Mouse (Mus musculus) forebrain, postnatal 0 days (tissue): Measurements from ENCODE around the gene Dand5. TPM values are rescaled to one million over a fixed set of nuclear protein-coding genes. Genes with fewer than 3 reads are reported as not detected.

ENCODE experiments used
- ATAC-seq: fragments of 200-750 bp; cut with Nextera tagmentation; 2 replicates; pipeline ENCODE4 v1.8.0; 2017; ENCODE audit warnings: mild to moderate bottlenecking, moderate library complexity
- DNase-seq: peaks from one replicate; pipeline ENCODE4 v3.0.0-alpha.2; 2015
- H3K27ac ChIP-seq: fragments of 300-500 bp; sonication (generic); 2 replicates; pipeline ENCODE4 v1.5.1; 2014; ENCODE audit warnings: low read depth, mild to moderate bottlenecking, antibody characterized with exemption, low read length, moderate library complexity, mixed read lengths
- H3K27me3 ChIP-seq: fragments of 300-500 bp; sonication (generic); 2 replicates; pipeline ENCODE4 v1.6.1; 2014; ENCODE audit warnings: mild to moderate bottlenecking, low read length, mixed read lengths; ENCODE audit not compliant: insufficient read depth
- H3K36me3 ChIP-seq: fragments of 300-500 bp; sonication (generic); 2 replicates; pipeline ENCODE4 v1.6.1; 2014; ENCODE audit warnings: mild to moderate bottlenecking, moderate library complexity; ENCODE audit not compliant: insufficient read depth
- H3K4me1 ChIP-seq: fragments of 300-500 bp; sonication (generic); 2 replicates; pipeline ENCODE4 v1.6.1; 2014; ENCODE audit warnings: antibody characterized with exemption; ENCODE audit not compliant: insufficient read depth
- H3K4me2 ChIP-seq: fragments of 300-500 bp; sonication (generic); 2 replicates; pipeline ENCODE4 v1.6.1; 2014; ENCODE audit warnings: low read depth, mild to moderate bottlenecking, moderate library complexity
- H3K4me3 ChIP-seq: fragments of 300-500 bp; sonication (generic); 2 replicates; pipeline ENCODE4 v1.5.1; 2014; ENCODE audit warnings: low read depth, low read length, mixed read lengths
- H3K9ac ChIP-seq: fragments of 300-500 bp; sonication (generic); 2 replicates; pipeline ENCODE4 v1.6.1; 2014; ENCODE audit warnings: mild to moderate bottlenecking
- H3K9me3 ChIP-seq: fragments of 300-500 bp; sonication (generic); 2 replicates; pipeline ENCODE4 v1.6.1; 2016; ENCODE audit warnings: low read length
- CTCF ChIP-seq: sonication (generic); IDR thresholded peaks from 2 replicates; pipeline ENCODE4 v1.5.1; 2016; ENCODE audit warnings: antibody characterized with exemption, control low read depth, low read depth
- WGBS: fragments of 180-500 bp; shearing (Covaris S2); extraction: QIAGEN DNeasy Blood & Tissue Kit; methylation state at CpG from one replicate; pipeline ENCODE4 v1.1.7; 2014; 5-methylcytosine and 5-hydroxymethylcytosine counted together
- polyA plus RNA-seq: library from polyadenylated mRNA; unstranded; fragments of >200 nt; fragmentation: Nextera tagmentation; extraction: Ambion mirVana; gene quantifications from 2 replicates; pipeline ENCODE4 v1.2.1, GENCODE M21; 2015
- total RNA-seq: library from RNA; depleted of rRNA; stranded (reverse); fragments of >200 nt; gene quantifications from 2 replicates; pipeline ENCODE4 v1.2.3, GENCODE M21; 2014; rRNA removed

Gene Dand5
- 4.7 and 6.9 TPM in 2 replicates for total RNA-seq
- polyA plus RNA-seq, result 8.2 and 10.0 TPM in 2 replicates

DNA sequence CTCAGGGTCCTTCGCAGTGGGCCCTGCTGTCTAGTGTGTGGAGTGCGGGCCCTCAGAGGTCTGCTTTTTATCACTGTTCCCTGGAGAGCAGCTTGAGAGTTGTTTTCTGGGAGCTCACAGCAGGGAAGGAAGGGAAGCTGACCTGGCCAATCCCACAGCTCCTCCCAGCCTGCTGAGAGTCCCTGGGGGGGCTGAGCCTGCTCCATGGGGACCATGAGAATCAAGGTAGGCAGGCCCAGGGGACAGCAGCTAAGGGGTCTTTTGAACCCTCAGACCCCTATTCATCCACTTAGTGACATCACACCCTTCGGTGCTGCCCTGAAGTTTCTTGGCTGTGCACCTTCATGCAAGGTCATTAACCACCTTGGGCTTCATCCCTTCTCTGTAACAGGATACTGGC lies at the start of gene Dand5:
Gene Dand5, minus strand, starts transcription at position 101 of the 400 bp plus-strand sequence.
- no peaks in the 10 kb centered on the region for H3K4me1 ChIP-seq
- peak within 1 kb of the TSS; percentile 0; the same call in 1 of the 2 replicates for H3K9ac ChIP-seq
- no peaks in the 10 kb centered on the region for H3K27me3 ChIP-seq
- peak within 1 kb of the TSS; percentile 31 for H3K4me3 ChIP-seq
- ATAC-seq, result no peak
- H3K4me2 ChIP-seq, result peak within 1 kb of the TSS; percentile 49
- no peaks in the 10 kb centered on the region for H3K9me3 ChIP-seq
- H3K36me3 ChIP-seq, result no peaks in the 10 kb centered on the region
- DNase-seq, result no peak
- no peak within 1 kb of the TSS for H3K27ac ChIP-seq
- no peak for TF ChIP-seq CTCF
- WGBS, result 33% methylated on average over 3 of the region's 3 CpGs

DNA sequence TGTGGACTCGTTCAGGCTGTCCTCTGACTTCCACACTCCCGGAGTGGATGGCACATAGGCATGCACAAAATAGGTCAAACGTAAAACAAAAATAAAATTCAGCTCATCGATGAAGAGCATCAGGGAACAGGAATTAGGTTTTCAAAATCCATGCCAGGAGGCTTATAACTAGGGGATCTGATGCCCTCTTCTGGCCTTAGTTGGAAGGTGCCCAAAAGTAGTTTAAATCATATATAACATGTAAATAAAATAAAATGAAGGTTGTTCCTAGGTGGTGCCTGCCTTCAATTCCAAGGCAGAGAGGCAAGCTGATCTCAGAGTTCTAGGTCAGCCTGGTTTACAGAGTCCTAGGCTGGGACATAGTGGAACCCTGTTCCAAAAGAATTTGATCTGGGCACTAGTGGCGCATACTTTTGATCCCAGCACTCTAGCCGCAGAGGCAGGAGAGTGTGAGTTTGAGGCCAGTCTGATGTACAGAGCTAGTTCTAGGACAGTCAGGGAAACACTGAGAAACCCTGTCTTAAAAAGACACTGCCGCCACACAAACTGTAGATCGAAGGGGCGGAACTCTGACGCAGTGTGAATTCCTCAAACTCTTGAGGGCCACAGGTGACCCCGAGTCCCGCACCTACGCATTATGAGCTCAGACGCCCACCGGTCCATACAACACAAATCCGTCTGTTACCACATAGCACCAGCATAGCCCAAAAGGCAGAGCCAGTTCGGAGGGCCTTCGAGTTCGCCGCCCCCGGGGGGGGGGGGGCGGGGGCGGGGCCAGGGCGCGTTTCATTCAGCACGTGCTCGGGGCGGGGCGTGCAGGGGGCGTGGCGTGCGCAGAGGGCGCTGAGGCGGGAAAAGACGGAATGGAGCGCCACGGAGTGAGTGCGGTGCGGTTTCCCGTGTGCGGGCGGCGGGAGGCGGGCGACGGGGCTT lies 49.0 kb upstream of the Dand5 start, which contains the start of gene Syce2:
Gene Syce2, plus strand, starts transcription at position 736 of the 933 bp plus-strand sequence.
- Histone ChIP-seq H3K9ac (peak within 1 kb of the TSS; percentile 53), H3K36me3 (peaks cover 35% of the 10 kb centered on the region), H3K9me3 (no peaks in the 10 kb centered on the region), H3K4me3 (peak within 1 kb of the TSS; percentile 49), H3K4me2 (peak within 1 kb of the TSS; percentile 87), H3K4me1 (0 out of 2 replicates have a peak, but pooled peaks cover 4% of the 10 kb centered on the region), H3K27ac (no peak within 1 kb of the TSS), H3K27me3 (no peaks in the 10 kb centered on the region)
- WGBS, result 18% methylated on average over 42 of the region's 46 CpGs
- peak; percentile 78 for DNase-seq
- TF ChIP-seq CTCF, result peak; percentile 40; the same call in 1 of the 2 replicates
- peak; percentile 89 for ATAC-seq

DNA sequence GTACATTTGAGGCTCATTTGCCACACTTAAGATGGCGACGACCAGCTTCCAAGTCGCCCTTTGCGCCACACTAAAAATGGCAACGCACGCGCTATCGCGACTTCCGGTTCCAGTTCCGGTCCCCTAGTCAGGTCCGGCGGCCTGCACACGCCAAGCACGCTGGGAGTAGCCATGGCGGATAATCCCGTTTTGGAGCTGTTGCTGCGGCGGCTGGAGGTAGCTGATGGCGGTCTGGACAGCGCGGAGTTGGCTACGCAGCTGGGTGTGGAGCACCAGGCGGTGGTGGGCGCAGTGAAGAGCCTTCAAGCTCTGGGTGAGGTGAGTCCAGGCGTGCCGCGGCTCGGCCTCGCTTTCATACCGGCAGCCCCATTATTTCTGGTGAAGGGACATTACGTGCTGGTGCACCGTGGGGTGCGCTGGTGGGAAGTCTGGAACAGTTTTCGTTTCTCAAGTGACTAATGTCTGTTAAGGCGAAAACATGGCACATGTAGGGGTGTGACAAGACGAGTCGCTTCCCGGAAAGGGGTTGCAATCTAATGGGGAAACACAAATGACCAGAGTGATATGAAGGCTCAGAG lies 34.3 kb upstream of the Dand5 start, which contains the start of gene Farsa:
Gene Farsa, plus strand, starts transcription at position 126 of the 578 bp plus-strand sequence.
- TF ChIP-seq CTCF, result no peak
- peak within 1 kb of the TSS; percentile 79 for H3K27ac ChIP-seq
- under 1% methylated on average over 39 of the region's 39 CpGs for WGBS
- peak within 1 kb of the TSS; percentile 78 for H3K4me3 ChIP-seq
- peak within 1 kb of the TSS; percentile 70 for H3K4me2 ChIP-seq
- peaks cover 26% of the 10 kb centered on the region for H3K36me3 ChIP-seq
- ATAC-seq, result peak; percentile 97
- H3K9me3 ChIP-seq, result no peaks in the 10 kb centered on the region
- peak within 1 kb of the TSS; percentile 76 for H3K9ac ChIP-seq
- H3K4me1 ChIP-seq, result peaks cover 6% of the 10 kb centered on the region; the same call in 1 of the 2 replicates
- H3K27me3 ChIP-seq, result no peaks in the 10 kb centered on the region
- DNase-seq, result peak; percentile 95

DNA sequence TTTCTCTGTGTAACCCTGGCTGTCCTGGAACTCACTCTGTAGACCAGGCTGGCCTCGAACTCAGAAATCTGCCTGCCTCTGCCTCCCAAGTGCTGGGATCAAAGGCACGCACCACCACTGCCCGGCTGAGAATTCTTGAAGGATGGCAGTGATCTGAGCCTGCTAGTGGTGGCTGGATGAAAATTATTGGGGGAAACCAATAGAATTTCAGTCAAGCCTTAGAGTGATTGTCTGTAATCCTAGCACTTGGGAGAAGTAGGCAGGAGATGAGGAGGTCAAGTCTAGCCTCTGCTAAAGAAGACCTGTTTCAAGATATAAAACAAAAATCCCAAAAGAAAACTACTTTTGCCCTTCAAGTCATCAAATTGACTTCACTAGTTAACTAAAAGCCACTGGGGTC lies 33.8 kb upstream of the Dand5 start:
- Histone ChIP-seq H3K27ac (no peak overlapping the region; the same call in 1 of the 2 replicates), H3K9ac (peak overlapping the region; percentile 76; the same call in 1 of the 2 replicates), H3K4me1 (peaks cover 6% of the 10 kb centered on the region; the same call in 1 of the 2 replicates), H3K4me2 (peak overlapping the region; percentile 70; the same call in 1 of the 2 replicates), H3K36me3 (peaks cover 23% of the 10 kb centered on the region), H3K27me3 (no peaks in the 10 kb centered on the region), H3K9me3 (no peaks in the 10 kb centered on the region), H3K4me3 (peak overlapping the region; percentile 78; the same call in 1 of the 2 replicates)
- no peak for TF ChIP-seq CTCF
- 97% methylated on average over 3 of the region's 3 CpGs for WGBS
- ATAC-seq, result no peak
- no peak for DNase-seq

DNA sequence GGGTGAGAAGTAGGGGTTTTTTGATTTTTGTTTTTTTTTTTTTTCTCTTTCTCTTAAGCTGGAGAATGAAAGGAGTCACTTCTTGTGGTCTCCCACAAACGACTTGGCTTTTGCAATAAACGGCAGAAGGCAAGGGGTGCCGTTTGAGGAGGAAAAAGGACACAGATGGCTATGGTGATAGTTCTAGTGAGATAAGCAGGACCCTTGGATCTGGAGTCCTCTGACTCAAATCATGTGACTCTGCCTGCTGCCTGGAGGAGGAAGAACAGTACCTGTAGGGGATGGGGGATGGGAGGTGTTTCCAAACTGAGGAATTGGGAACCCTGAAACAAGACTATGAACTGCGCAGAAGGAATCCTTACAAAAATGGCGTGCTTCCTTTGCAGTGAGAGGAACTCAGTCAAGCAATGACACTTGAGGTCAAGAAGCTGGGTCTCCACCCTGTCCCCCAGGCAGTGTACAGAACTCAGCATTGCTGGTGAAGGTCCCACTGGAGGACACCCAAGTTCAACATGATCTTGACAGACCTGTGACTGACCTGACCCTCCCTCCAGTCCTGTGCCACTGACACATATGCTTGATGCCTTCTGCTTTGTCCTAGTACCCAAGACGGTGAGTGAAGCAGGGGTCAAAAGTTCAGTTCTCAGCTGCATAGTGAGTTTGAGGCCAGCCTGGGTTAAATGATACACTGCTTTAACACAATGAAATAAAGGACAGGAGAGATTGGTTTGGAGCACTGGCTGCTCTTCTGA lies 25.2 kb upstream of the Dand5 start:
- Histone ChIP-seq H3K9me3 (no peaks in the 10 kb centered on the region), H3K36me3 (peaks cover 24% of the 10 kb centered on the region), H3K4me3 (peak overlapping the region; percentile 83), H3K4me1 (peaks cover 11% of the 10 kb centered on the region), H3K9ac (peak overlapping the region; percentile 68), H3K27ac (peak overlapping the region; percentile 79; the same call in 1 of the 2 replicates), H3K4me2 (peak overlapping the region; percentile 87), H3K27me3 (no peaks in the 10 kb centered on the region)
- 45% methylated on average over 6 of the region's 6 CpGs for WGBS
- no peak for TF ChIP-seq CTCF
- ATAC-seq, result no peak
- DNase-seq, result no peak
